Mouse (Mus musculus): ENCODE measurements around the gene Itprip. TPM values are rescaled to one million over a fixed set of nuclear protein-coding genes. Genes with fewer than 3 reads are reported as not detected.

Itprip gene
- polyA plus RNA-seq, 1 experiment: 54.1 TPM

- no peak for TF ChIP-seq TCF12 (IDR thresholded peaks at IDR 0.05; ENCODE audit: insufficient read depth, poor library complexity, severe bottlenecking)
- no peak for TF ChIP-seq POLR2AphosphoS2 (IDR thresholded peaks at IDR 0.05; ENCODE audit: insufficient read length, low read depth)
- Histone ChIP-seq H3K79me2 (ENCODE audit: control insufficient read depth, insufficient read depth) (no peaks in the 10 kb centered on the region), H3ac (ENCODE audit: control insufficient read depth, insufficient read length) (no peak overlapping the region), H3K4me3 (no peak overlapping the region), H3K27me3 (ENCODE audit: control insufficient read depth, insufficient read depth, insufficient read length) (no peaks in the 10 kb centered on the region), H3K4me2 (ENCODE audit: low read depth) (peak overlapping the region; percentile 80), H3K36me3 (ENCODE audit: control insufficient read depth, insufficient read depth) (no peaks in the 10 kb centered on the region)
These were observed 34.6 kb downstream of the Itprip start for GRCm38 (mm10) chr19:47884296-47885085.

- Histone ChIP-seq H3K4me3 (no peak overlapping the region), H3K79me2 (ENCODE audit: control insufficient read depth, insufficient read depth) (no peaks in the 10 kb centered on the region), H3K36me3 (ENCODE audit: control insufficient read depth, insufficient read depth) (no peaks in the 10 kb centered on the region), H3ac (ENCODE audit: control insufficient read depth, insufficient read length) (no peak overlapping the region), H3K4me2 (ENCODE audit: low read depth) (no peak overlapping the region), H3K27me3 (ENCODE audit: control insufficient read depth, insufficient read depth, insufficient read length) (no peaks in the 10 kb centered on the region)
- TF ChIP-seq SRF (IDR thresholded peaks at IDR 0.05; ENCODE audit: control insufficient read depth, insufficient read length, low read depth): no peak
- TF ChIP-seq USF1 (IDR thresholded peaks at IDR 0.05; ENCODE audit: low read depth): no peak
- TF ChIP-seq E2F4 (IDR thresholded peaks at IDR 0.05; ENCODE audit: insufficient read depth): no peak
- TF ChIP-seq TCF12 (IDR thresholded peaks at IDR 0.05; ENCODE audit: insufficient read depth, poor library complexity, severe bottlenecking): no peak
- TF ChIP-seq MYOG (IDR thresholded peaks at IDR 0.05; ENCODE audit: control insufficient read depth in 1 of 3, insufficient read depth in 1 of 3, insufficient read length in 2 of 3, low read depth in 2 of 3): no peak
- TF ChIP-seq POLR2A (IDR thresholded peaks at IDR 0.05; ENCODE audit: insufficient read length, low read depth): no peak
- TF ChIP-seq MAX (IDR thresholded peaks at IDR 0.05; ENCODE audit: low read depth): no peak
- TF ChIP-seq MYOD1 (IDR thresholded peaks at IDR 0.05; ENCODE audit: control insufficient read depth in 1 of 3, insufficient read length in 2 of 3, low read depth in 2 of 3): no peak
- no peak for TF ChIP-seq REST (IDR thresholded peaks at IDR 0.05; ENCODE audit: insufficient read depth, insufficient read length)
- no peak for TF ChIP-seq TCF3 (IDR thresholded peaks at IDR 0.05; ENCODE audit: insufficient read length, low read depth)
- TF ChIP-seq POLR2AphosphoS2 (IDR thresholded peaks at IDR 0.05; ENCODE audit: insufficient read length, low read depth): no peak
- TF ChIP-seq CEBPB (IDR thresholded peaks at IDR 0.05; ENCODE audit: insufficient read depth, poor library complexity, severe bottlenecking): no peak
These were observed 36.2 kb downstream of the Itprip start for GRCm38 (mm10) chr19:47882882-47883254.

- peak in 2 of 3 experiments; percentile 3 to 63 for TF ChIP-seq MYOD1 (IDR thresholded peaks at IDR 0.05; ENCODE audit: control insufficient read depth in 1 of 3, insufficient read length in 2 of 3, low read depth in 2 of 3)
- peak; percentile 21 for TF ChIP-seq POLR2AphosphoS2 (IDR thresholded peaks at IDR 0.05; ENCODE audit: insufficient read length, low read depth)
- no peak for TF ChIP-seq SRF (IDR thresholded peaks at IDR 0.05; ENCODE audit: control insufficient read depth, insufficient read length, low read depth)
- no peaks in the 10 kb centered on the region for H3K79me2 ChIP-seq (ENCODE audit: control insufficient read depth, insufficient read depth)
- no peak overlapping the region for H3K4me2 ChIP-seq (ENCODE audit: low read depth)
- no peaks in the 10 kb centered on the region for H3K36me3 ChIP-seq (ENCODE audit: control insufficient read depth, insufficient read depth)
- H3K27me3 ChIP-seq (ENCODE audit: control insufficient read depth, insufficient read depth, insufficient read length): no peaks in the 10 kb centered on the region
- H3K4me3 ChIP-seq: no peak overlapping the region
- no peak overlapping the region for H3ac ChIP-seq (ENCODE audit: control insufficient read depth, insufficient read length)
These were observed 36.8 kb downstream of the Itprip start for GRCm38 (mm10) chr19:47882151-47882881.

GRCm38 (mm10) chr19:47881538-47881937, 37.6 kb downstream of the Itprip start:
- no peaks in the 10 kb centered on the region for H3K79me2 ChIP-seq (ENCODE audit: control insufficient read depth, insufficient read depth)
- no peak overlapping the region for H3ac ChIP-seq (ENCODE audit: control insufficient read depth, insufficient read length)
- no peaks in the 10 kb centered on the region for H3K36me3 ChIP-seq (ENCODE audit: control insufficient read depth, insufficient read depth)
- H3K4me3 ChIP-seq: no peak overlapping the region
- TF ChIP-seq MYOD1 (IDR thresholded peaks at IDR 0.05; ENCODE audit: control insufficient read depth in 1 of 3, insufficient read length in 2 of 3, low read depth in 2 of 3) (no peak), USF1 (IDR thresholded peaks at IDR 0.05; ENCODE audit: low read depth) (no peak), CEBPB (IDR thresholded peaks at IDR 0.05; ENCODE audit: insufficient read depth, poor library complexity, severe bottlenecking) (no peak), TCF12 (IDR thresholded peaks at IDR 0.05; ENCODE audit: insufficient read depth, poor library complexity, severe bottlenecking) (no peak), REST (IDR thresholded peaks at IDR 0.05; ENCODE audit: insufficient read depth, insufficient read length) (no peak)
- no peaks in the 10 kb centered on the region for H3K27me3 ChIP-seq (ENCODE audit: control insufficient read depth, insufficient read depth, insufficient read length)
- H3K4me2 ChIP-seq (ENCODE audit: low read depth): no peak overlapping the region

DNA sequence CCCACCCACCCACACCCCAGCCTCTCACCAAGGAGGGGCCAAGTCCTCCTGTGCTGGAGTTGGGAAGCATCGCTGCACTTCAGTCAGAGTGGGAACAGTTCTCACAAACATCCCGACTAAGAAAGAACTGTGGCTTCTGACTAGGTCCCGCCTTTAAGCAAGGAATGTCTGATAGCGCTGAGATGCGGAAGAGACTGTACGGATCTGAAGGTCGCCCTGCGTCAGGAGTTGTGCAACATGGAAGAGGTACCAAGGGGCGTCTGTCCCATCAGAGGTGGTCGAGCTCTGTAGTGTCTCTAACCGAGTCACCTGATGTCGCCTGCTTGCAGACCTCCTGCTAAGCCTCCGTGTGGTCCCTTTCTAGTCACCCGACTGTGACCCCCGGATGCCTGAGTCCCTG, 42.8 kb downstream of the Itprip start:
- H3K27me3 ChIP-seq (ENCODE audit: control insufficient read depth, insufficient read depth, insufficient read length): no peaks in the 10 kb centered on the region
- no peaks in the 10 kb centered on the region for H3K79me2 ChIP-seq (ENCODE audit: control insufficient read depth, insufficient read depth)
- H3ac ChIP-seq (ENCODE audit: control insufficient read depth, insufficient read length): no peak overlapping the region
- H3K36me3 ChIP-seq (ENCODE audit: control insufficient read depth, insufficient read depth): no peaks in the 10 kb centered on the region
- no peak for TF ChIP-seq E2F4 (IDR thresholded peaks at IDR 0.05; ENCODE audit: insufficient read depth)
- TF ChIP-seq MYOD1 (IDR thresholded peaks at IDR 0.05; ENCODE audit: control insufficient read depth in 1 of 3, insufficient read length in 2 of 3, low read depth in 2 of 3): no peak
- no peak for TF ChIP-seq MAX (IDR thresholded peaks at IDR 0.05; ENCODE audit: low read depth)
- TF ChIP-seq MYOG (IDR thresholded peaks at IDR 0.05; ENCODE audit: control insufficient read depth in 1 of 3, insufficient read depth in 1 of 3, insufficient read length in 2 of 3, low read depth in 2 of 3): no peak
- no peak for TF ChIP-seq CEBPB (IDR thresholded peaks at IDR 0.05; ENCODE audit: insufficient read depth, poor library complexity, severe bottlenecking)
- TF ChIP-seq POLR2A (IDR thresholded peaks at IDR 0.05; ENCODE audit: insufficient read length, low read depth): no peak
- no peak for TF ChIP-seq TCF3 (IDR thresholded peaks at IDR 0.05; ENCODE audit: insufficient read length, low read depth)
- no peak for TF ChIP-seq POLR2AphosphoS2 (IDR thresholded peaks at IDR 0.05; ENCODE audit: insufficient read length, low read depth)
- TF ChIP-seq USF1 (IDR thresholded peaks at IDR 0.05; ENCODE audit: low read depth): no peak
- TF ChIP-seq SRF (IDR thresholded peaks at IDR 0.05; ENCODE audit: control insufficient read depth, insufficient read length, low read depth): no peak
- no peak for TF ChIP-seq TCF12 (IDR thresholded peaks at IDR 0.05; ENCODE audit: insufficient read depth, poor library complexity, severe bottlenecking)
- no peak for TF ChIP-seq REST (IDR thresholded peaks at IDR 0.05; ENCODE audit: insufficient read depth, insufficient read length)
- no peak overlapping the region for H3K4me2 ChIP-seq (ENCODE audit: low read depth)
- no peak overlapping the region for H3K4me3 ChIP-seq
